Mouse (Mus musculus) brain, embryonic 14.5 days (tissue): ENCODE data around the gene Prkaca. TPM values are rescaled to one million over a fixed set of nuclear protein-coding genes. Genes with fewer than 3 reads are reported as not detected.
"Not testable (repeated sequence)": the region's sequence is repeated elsewhere in the genome, so short reads cannot be mapped to it uniquely, and the experiment has no call there.

Source experiments
- DNase-seq: peaks from one replicate; pipeline ENCODE4 v3.0.0-alpha.2; 2011; ENCODE audit warnings: low read depth
- CTCF ChIP-seq: fragments of 200-500 bp; IDR thresholded peaks from 2 replicates; pipeline ENCODE4 v1.5.1; 2012; ENCODE audit warnings: inconsistent platforms, mild to moderate bottlenecking, moderate library complexity, borderline replicate concordance; ENCODE audit not compliant: insufficient read depth, insufficient read length; ENCODE audit errors: extremely low read depth
- POLR2A ChIP-seq: fragments of 200-500 bp; IDR thresholded peaks from 2 replicates; pipeline ENCODE4 v1.6.1; 2012; ENCODE audit warnings: mild to moderate bottlenecking, inconsistent platforms, borderline replicate concordance; ENCODE audit not compliant: poor library complexity, insufficient read depth, insufficient read length, severe bottlenecking; ENCODE audit errors: extremely low read depth
- polyA plus RNA-seq: library from polyadenylated mRNA; depleted of rRNA; stranded (reverse); fragments of >200 nt; gene quantifications from 2 replicates; pipeline ENCODE4 v1.2.3, GENCODE M21; 2012

Gene Prkaca
- polyA plus RNA-seq, 1 experiment = 143 TPM

DNA sequence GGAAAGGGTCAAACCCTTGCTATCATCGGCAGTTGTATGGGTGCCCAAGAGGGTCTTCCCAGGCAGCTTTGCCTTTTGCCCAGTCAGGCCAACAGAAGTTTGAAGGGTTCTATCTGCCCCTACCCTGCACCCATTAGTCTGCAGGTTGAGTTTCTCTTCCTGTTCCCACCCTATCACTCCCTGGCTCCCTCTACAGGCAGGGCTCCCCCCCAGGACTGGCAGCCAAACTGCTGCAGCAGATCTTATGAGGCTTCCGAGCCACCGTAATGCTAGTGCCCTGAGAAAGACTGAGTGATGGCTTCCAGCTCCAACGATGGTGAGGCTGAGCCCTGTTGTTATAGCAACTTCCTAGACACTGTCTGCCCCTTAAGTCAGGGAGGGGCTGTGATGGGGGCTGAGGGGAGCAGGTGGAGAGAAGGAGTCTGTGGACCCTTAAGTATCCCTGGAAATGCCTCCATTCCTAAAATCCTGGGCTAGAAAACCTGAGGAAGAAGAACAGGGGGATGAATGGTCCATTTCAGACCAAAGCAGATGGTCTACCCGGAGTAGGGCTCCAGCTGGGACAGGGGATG, 4.1 kb downstream of the Prkaca start:
- TF ChIP-seq POLR2A (no peak), CTCF (no peak)

DNA sequence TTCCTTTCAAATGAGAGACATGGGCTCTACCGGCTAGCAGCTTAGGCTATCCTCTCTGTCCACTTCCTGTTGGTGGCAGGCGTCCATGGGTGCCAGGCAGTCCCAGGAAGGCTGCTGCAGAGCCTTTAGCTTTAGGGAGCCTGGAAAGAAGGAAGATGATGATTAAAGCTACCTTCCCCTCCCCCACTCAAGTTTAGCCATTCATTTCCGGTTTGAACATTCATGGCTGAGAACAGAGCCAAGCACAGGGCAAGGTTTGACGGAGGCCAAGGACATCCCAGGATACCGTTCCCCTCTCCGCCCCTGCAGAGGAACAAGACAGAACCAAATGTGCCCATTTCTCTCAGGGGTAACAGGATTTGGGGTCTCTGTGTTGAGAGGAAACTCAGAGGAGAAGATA, 4.9 kb downstream of the Prkaca start:
- TF ChIP-seq POLR2A = no peak
- TF ChIP-seq CTCF = no peak
- DNase-seq = no peak

More for the DNA sequence above, 4.1 kb downstream of the Prkaca start:
- DNase-seq = no peak

DNA sequence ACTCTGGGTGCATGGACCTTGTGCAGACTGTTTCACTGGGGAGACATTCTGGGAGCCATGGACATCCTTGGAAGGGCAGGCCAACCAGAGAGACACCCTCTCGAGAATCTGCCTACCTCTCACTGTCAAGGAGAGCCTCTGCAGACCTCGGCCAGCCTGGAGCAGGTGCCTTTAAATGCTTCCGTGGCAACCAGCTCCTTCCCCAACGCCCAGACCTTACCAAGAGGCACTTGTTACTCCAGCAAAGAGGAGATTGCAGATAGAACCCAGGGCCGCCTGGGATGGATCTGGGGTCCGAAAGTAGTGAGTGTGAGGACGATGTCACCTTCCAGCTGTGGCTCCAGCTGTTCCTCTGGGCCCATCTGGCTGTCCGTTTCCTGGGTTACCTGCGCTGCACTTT, 5.4 kb downstream of the Prkaca start:
- DNase-seq = no peak
- TF ChIP-seq POLR2A = no peak
- no peak for TF ChIP-seq CTCF

DNA sequence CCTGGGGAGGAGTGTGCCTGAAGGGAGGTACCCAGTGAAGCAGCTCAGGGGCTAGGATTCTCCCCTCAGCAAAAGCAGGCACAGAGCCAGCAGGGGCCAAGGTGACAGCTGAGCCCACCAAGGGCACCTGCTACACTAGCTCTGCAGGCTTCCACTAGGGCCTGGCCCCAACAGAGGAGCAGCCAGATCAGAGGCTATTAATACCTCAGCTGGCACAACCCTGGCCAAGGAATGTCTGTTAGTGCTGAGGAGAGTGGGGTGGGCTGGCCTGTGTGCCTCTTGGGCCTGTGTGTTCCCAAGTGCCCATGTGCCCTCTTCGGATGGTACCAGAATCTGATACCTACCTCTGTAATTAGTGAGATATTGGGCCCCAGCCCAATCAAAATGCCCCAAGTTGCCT, 7.5 kb downstream of the Prkaca start:
- TF ChIP-seq POLR2A (no peak), CTCF (no peak)
- no peak for DNase-seq

DNA sequence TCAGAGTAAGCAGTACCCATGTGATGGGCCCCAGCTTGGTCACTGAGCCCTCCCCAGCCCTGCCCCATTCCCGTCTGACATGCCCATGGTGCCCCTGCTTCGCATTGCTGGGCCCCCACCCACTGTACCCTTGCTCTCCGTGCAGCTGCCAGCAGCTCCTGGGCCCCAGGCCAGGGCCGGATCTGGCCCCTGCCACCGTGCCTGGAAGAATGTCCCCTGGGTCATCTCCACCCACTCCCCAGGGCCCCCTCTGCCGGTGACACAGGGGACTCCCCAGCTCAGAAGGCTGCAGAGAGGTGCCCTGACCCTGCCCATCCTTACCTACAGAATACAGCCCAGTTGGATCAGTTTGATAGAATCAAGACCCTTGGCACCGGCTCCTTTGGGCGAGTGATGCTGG, 8.1 kb downstream of the Prkaca start:
- no peak for DNase-seq
- TF ChIP-seq CTCF = no peak
- TF ChIP-seq POLR2A = no peak

DNA sequence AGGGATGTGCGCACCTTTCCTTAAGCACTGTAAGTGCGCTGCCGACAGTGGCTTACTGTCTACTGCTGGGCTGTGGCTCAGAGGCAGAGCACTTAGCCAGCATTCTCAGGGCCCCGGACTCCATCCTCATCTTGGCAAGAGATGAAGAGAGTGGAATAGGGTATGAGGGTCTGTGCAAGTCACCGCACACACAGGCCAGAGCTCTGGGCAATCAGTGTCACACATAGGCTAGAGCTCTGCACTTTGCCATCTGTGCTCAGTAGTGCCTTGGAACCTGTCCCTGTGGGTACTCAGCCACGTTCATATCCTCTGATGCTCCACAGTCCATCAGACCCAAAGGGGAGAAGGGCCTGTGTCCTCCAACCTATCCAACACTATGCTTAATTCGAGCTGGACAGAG, 8.7 kb downstream of the Prkaca start:
- no peak for DNase-seq
- no peak for TF ChIP-seq POLR2A
- TF ChIP-seq CTCF = no peak

DNA sequence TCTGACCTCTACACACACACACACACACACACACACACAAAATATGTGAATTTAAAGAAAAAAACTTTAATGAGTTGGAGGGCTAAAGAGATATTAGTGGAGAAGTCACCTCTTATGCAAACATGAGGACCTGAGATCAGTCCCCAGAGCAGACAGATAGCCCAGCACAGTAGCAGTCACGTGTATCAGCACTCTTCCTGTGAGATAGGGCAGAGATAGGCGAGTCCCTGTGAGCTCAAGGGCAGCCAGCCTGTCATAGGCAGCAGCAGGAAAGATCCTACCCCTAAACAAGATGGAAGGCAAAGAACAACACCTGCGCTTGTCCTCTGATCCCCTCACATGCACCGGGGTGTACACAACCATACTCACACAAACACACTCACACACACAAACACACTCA, 9.7 kb downstream of the Prkaca start:
- TF ChIP-seq CTCF = no peak
- TF ChIP-seq POLR2A = no peak
- no peak for DNase-seq

DNA sequence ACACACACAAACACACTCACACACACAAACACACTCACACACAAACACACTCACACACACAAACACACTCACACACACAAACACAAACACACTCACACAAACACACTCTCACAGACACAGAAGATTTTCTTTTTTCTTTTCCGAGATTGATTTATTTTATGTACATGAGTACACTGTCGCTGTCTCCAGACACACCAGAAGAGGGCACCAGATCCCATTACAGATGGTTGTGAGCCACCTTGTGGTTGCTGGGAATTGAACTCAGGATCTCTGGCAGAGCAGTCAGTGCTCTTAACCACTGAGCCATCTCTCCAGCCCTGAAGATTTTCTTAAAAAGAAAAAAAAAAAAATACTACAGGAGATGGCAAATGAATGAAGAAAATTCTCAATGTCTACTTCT, 10.4 kb downstream of the Prkaca start:
- DNase-seq = not testable (repeated sequence)

DNA sequence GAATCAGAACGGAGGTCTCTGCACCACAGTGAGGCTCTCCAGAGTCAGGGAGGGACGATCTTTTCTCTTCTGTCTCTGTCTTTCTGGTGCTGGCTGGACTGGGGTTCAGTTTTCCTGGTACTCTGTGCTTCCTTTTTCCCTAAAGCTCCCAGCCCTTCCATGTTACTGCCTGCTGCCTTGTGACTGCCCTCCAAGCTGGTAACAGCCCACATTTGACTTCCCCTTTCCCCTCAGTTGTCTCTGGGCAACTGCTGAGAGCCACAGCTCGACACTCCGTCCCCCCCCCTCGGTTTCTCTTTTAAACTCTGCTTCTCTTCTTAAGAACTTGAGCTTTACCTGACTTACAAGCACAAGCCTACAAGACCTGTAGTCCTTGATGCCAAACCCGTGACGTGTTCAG, 16.4 kb downstream of the Prkaca start:
- no peak for TF ChIP-seq CTCF
- TF ChIP-seq POLR2A = no peak
- no peak for DNase-seq

DNA sequence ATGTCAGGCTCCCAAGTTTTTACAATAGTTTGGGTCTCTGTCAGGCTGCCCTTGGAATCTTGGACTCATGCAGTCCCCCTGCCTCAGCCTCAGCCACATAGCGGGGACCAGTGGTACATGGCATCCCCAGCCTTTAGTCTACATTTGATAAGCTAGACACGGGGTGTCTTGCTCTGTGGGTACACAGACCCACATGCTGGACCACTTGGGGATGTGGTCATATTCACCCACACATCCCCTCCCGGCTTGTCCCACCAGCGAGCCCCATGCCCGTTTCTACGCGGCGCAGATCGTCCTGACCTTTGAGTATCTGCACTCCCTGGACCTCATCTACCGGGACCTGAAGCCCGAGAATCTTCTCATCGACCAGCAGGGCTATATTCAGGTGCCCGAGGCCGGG, 17.4 kb downstream of the Prkaca start:
- TF ChIP-seq CTCF (no peak), POLR2A (no peak)
- no peak for DNase-seq

DNA sequence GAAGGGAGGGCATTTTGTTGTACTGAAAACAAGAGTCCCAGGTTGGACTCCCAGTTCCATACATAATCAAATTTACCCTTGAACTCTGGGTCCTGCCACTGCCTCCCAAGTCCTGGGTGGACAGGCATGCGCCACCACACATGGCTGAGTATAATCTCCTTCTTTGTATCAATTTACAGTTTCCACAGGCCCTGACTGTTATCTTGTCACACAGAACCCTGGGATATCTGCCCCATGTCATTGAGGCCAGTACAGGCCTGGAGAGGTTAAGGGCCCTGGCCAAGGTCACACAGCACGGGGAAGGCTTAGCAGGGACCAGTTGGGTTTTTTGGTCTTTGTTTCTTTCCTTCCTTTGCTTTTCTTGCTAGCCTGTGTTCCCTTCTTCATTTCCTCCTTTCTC, 19.7 kb downstream of the Prkaca start:
- TF ChIP-seq CTCF = no peak
- no peak for TF ChIP-seq POLR2A
- no peak for DNase-seq

DNA sequence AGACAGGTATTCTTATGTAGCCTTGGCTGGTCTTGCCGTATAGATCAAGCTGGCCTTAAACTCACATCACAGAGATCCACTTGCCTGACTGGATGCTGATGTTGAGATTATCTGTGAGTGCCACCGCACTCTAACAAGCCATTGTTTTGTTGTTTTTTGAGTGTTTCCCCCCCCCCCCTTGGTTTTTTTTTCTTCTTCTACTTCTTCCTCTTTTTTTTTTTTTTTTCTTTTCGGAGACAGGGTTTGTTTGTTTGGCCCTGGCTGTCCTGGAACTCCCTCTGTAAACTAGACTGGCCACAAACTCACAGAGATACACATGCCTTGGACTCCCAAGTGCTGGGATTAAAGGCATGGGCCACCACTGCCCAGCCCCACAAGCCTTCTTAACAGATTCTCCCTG, 21.2 kb downstream of the Prkaca start:
- TF ChIP-seq CTCF (no peak), POLR2A (no peak)
- DNase-seq = no peak

DNA sequence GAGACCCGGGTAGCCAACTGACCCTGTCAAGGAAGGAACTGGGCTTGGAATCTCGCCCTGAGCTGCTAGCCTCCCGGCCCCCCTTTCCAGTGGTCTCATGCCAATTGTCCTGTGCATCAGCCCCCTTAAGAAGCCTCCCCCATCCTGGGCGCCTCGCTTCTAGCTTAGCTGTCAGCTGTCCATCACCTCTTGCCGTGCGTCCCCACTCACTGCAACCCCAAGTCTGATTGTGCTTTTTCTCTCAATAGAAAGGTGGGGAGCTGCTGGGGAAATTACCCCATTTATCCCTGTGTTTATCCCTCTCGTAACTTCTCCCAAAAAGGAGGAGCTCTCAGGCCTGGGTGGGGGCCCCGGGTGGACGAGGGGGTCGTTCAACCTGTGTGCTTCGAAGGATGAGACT, 23.2 kb downstream of the Prkaca start:
- TF ChIP-seq POLR2A (no peak), CTCF (no peak)
- peak; percentile 14 for DNase-seq
